Mouse (Mus musculus) hindbrain, embryonic 10.5 days (tissue): ENCODE measurements at regions not wholly inside any gene's neighbourhood (a gene's known extent, or its start where the extent isn't known, plus 50 kb on each side); places are given as distances from the start of the nearest gene placed in this dataset.
A peak's percentile ranks its signal among the peaks of the same experiment; 100 is the strongest.

Experiments
- DNase-seq: peaks from one replicate; pipeline ENCODE4 v3.0.0-alpha.2; 2017; ENCODE audit warnings: low spot score
- H3K27ac ChIP-seq: fragments of 300-500 bp; sonication (generic); 2 replicates; pipeline ENCODE4 v1.5.1; 2016; ENCODE audit warnings: mild to moderate bottlenecking, moderate library complexity
- H3K27me3 ChIP-seq: fragments of 300-500 bp; sonication (generic); 2 replicates; pipeline ENCODE4 v1.6.1; 2016; ENCODE audit warnings: mild to moderate bottlenecking; ENCODE audit not compliant: poor library complexity, insufficient read depth, severe bottlenecking
- H3K36me3 ChIP-seq: fragments of 300-500 bp; sonication (generic); 2 replicates; pipeline ENCODE4 v1.6.1; 2016; ENCODE audit warnings: mild to moderate bottlenecking, moderate library complexity
- H3K4me1 ChIP-seq: fragments of 300-500 bp; sonication (generic); replicated peaks from 2 replicates; pipeline ENCODE4 v1.6.1; 2016; ENCODE audit warnings: mild to moderate bottlenecking
- H3K4me3 ChIP-seq: fragments of 300-500 bp; sonication (generic); 2 replicates; pipeline ENCODE4 v1.5.1; 2016; ENCODE audit warnings: mild to moderate bottlenecking, moderate library complexity
- H3K9me3 ChIP-seq: fragments of 300-500 bp; sonication (generic); 2 replicates; pipeline ENCODE4 v1.6.1; 2016; ENCODE audit warnings: mild to moderate bottlenecking, moderate library complexity
- WGBS: fragments of 180-500 bp; shearing (Covaris S2); methylation state at CpG from one replicate; pipeline ENCODE4 v1.1.7; 2016; 5-methylcytosine and 5-hydroxymethylcytosine counted together

GRCm38 (mm10) chr14:103899111-103899814 lies 55.1 kb upstream of the Ednrb start:
- WGBS, result 10% methylated on average over 22 of the region's 22 CpGs
- Histone ChIP-seq H3K4me1 (peaks cover 37% of the 10 kb centered on the region), H3K27ac (peak overlapping the region; percentile 88), H3K27me3 (no peaks in the 10 kb centered on the region), H3K4me3 (peak overlapping the region; percentile 40), H3K36me3 (no peaks in the 10 kb centered on the region), H3K9me3 (no peaks in the 10 kb centered on the region)
- DNase-seq, result peak; percentile 88

- peak overlapping the region; percentile 88 for H3K27ac ChIP-seq
- DNase-seq, result peak; percentile 72
- no peaks in the 10 kb centered on the region for H3K9me3 ChIP-seq
- 13% methylated on average over 9 of the region's 9 CpGs for WGBS
- H3K36me3 ChIP-seq, result no peaks in the 10 kb centered on the region
- H3K4me1 ChIP-seq, result peaks cover 37% of the 10 kb centered on the region
- H3K27me3 ChIP-seq, result no peaks in the 10 kb centered on the region
- peak overlapping the region; percentile 40 for H3K4me3 ChIP-seq
These were observed 54.5 kb upstream of the Ednrb start for GRCm38 (mm10) chr14:103898689-103899088.

GRCm38 (mm10) chr14:103895261-103895660 lies 51.1 kb upstream of the Ednrb start:
- Histone ChIP-seq H3K9me3 (no peaks in the 10 kb centered on the region), H3K4me3 (no peak overlapping the region), H3K4me1 (peaks cover 31% of the 10 kb centered on the region), H3K27me3 (no peaks in the 10 kb centered on the region), H3K36me3 (no peaks in the 10 kb centered on the region), H3K27ac (no peak overlapping the region)
- WGBS, result 96% methylated on average over 7 of the region's 7 CpGs
- DNase-seq, result no peak
